Mouse (Mus musculus) ES-E14 (cell line): ENCODE results near the gene Cd151. TPM values are rescaled to one million over a fixed set of nuclear protein-coding genes. Genes with fewer than 3 reads are reported as not detected.
A peak's percentile ranks its signal among the peaks of the same experiment; 100 is the strongest.

Source experiments
- DNase-seq: peaks from one replicate; pipeline ENCODE4 v3.0.0-alpha.2; 2013; ENCODE audit warnings: low read depth, low spot score
- H3K27ac ChIP-seq: 2 replicates; pipeline ENCODE4 v1.5.1; 2012; ENCODE audit warnings: low read depth, mild to moderate bottlenecking, low read length, moderate library complexity, mixed read lengths; ENCODE audit not compliant: poor library complexity, insufficient read depth, severe bottlenecking
- H3K36me3 ChIP-seq: 2 replicates; pipeline ENCODE4 v1.6.1; 2012; ENCODE audit warnings: mild to moderate bottlenecking, low read length, moderate library complexity, mixed read lengths; ENCODE audit not compliant: control insufficient read depth, poor library complexity, insufficient read depth, severe bottlenecking
- H3K4me1 ChIP-seq, 2 experiments: fragments of 150-350 bp in 1 of 2; sonication (generic) in 1 of 2; 2 replicates each; pipeline ENCODE4 v1.6.1; 2012; ENCODE audit warnings: low read length in 2 of 2, mild to moderate bottlenecking in 1 of 2, mixed read lengths in 1 of 2; ENCODE audit not compliant: control insufficient read depth in 2 of 2, insufficient read depth in 2 of 2, poor library complexity in 1 of 2
- H3K4me3 ChIP-seq, 2 experiments: fragments of 150-350 bp in 1 of 2; sonication (generic) in 1 of 2; 2 replicates each; pipeline ENCODE4 v1.5.1; 2012; ENCODE audit warnings: low read length in 2 of 2, low read depth in 1 of 2, mild to moderate bottlenecking in 1 of 2, mixed read lengths in 1 of 2; ENCODE audit not compliant: insufficient read depth in 1 of 2, poor library complexity in 1 of 2, severe bottlenecking in 1 of 2
- H3K9ac ChIP-seq: 2 replicates; pipeline ENCODE4 v1.6.1; 2012; ENCODE audit warnings: low read depth, mild to moderate bottlenecking, low read length, mixed read lengths; ENCODE audit not compliant: poor library complexity, insufficient read depth, severe bottlenecking
- H3K9me3 ChIP-seq: fragments of 150-350 bp; sonication (generic); 2 replicates; pipeline ENCODE4 v1.6.1; 2012; ENCODE audit warnings: low read depth, mild to moderate bottlenecking, low read length; ENCODE audit not compliant: control insufficient read depth, insufficient read depth
- CHD2 ChIP-seq: IDR thresholded peaks from 2 replicates; pipeline ENCODE4 v1.6.1; 2014; ENCODE audit warnings: mild to moderate bottlenecking, low read depth, low read length, inconsistent platforms
- HCFC1 ChIP-seq: IDR thresholded peaks from 2 replicates; pipeline ENCODE4 v1.6.1; 2012; ENCODE audit warnings: low read length, inconsistent platforms, borderline replicate concordance; ENCODE audit not compliant: insufficient read depth
- MAFK ChIP-seq: IDR thresholded peaks from 2 replicates; pipeline ENCODE4 v1.6.1; 2014; ENCODE audit warnings: mild to moderate bottlenecking, low read depth, low read length, inconsistent platforms; ENCODE audit not compliant: insufficient read depth
- ZC3H11A ChIP-seq: IDR thresholded peaks from 2 replicates; pipeline ENCODE4 v1.6.1; 2012; ENCODE audit warnings: low read depth, mild to moderate bottlenecking, inconsistent platforms, low read length, borderline replicate concordance
- ZNF384 ChIP-seq: IDR thresholded peaks from 2 replicates; pipeline ENCODE4 v1.6.1; 2012; ENCODE audit warnings: low read depth, low read length, inconsistent platforms
- in situ Hi-C, 2 experiments: fragments of 600-800 bp; cut with MboI; formaldehyde crosslinking; loops; one replicate each; pipeline ENCODE4 v1.15.1; 2025; ENCODE audit warnings: low sequenced_read_pairs in 2 of 2, inconsistent platforms in 1 of 2; ENCODE audit not compliant: unreplicated experiment in 2 of 2
- total RNA-seq: library from RNA; depleted of rRNA; stranded (reverse); fragments of 300-350 nt; gene quantifications from 2 replicates; pipeline ENCODE4 v1.2.3, GENCODE M21; 2012

Gene Cd151
- total RNA-seq, 1 experiment = 238 TPM

- in situ Hi-C loops = no loop called here
- TF ChIP-seq ZNF384 = no peak
- TF ChIP-seq ZC3H11A = no peak
- TF ChIP-seq CHD2 = no peak
- TF ChIP-seq HCFC1 = no peak
- no peak for TF ChIP-seq MAFK
- Histone ChIP-seq H3K27ac (no peak overlapping the region), H3K9me3 (no peaks in the 10 kb centered on the region), H3K4me1 (peaks cover 2 to 31% of the 10 kb centered on the region in 2 experiments; a peak in 3 of 4 replicates), H3K9ac (no peak overlapping the region), H3K36me3 (no peaks in the 10 kb centered on the region), H3K4me3 (no peak overlapping the region)
- no peak for DNase-seq
These were observed 8.5 kb upstream of the Cd151 start for GRCm38 (mm10) chr7:141458661-141459060.

- Histone ChIP-seq H3K27ac (no peak overlapping the region), H3K9me3 (no peaks in the 10 kb centered on the region), H3K4me3 (peak overlapping the region; percentile 47 to 66), H3K4me1 (peaks cover 2 to 34% of the 10 kb centered on the region in 2 experiments; a peak in 3 of 4 replicates), H3K36me3 (no peaks in the 10 kb centered on the region), H3K9ac (peak overlapping the region; percentile 56; the same call in 1 of the 2 replicates)
- DNase-seq = no peak
- TF ChIP-seq HCFC1 (no peak), CHD2 (no peak), ZNF384 (no peak), MAFK (no peak)
- in situ Hi-C loops = no loop called here
These were observed 7.9 kb upstream of the Cd151 start for GRCm38 (mm10) chr7:141459301-141459711.

- no peak overlapping the region for H3K27ac ChIP-seq
- peaks cover 2 to 36% of the 10 kb centered on the region in 2 experiments; a peak in 3 of 4 replicates for H3K4me1 ChIP-seq
- no peak for DNase-seq
- in situ Hi-C loops = no loop called here
- H3K9ac ChIP-seq = no peak overlapping the region
- TF ChIP-seq HCFC1 (no peak), ZNF384 (no peak), MAFK (no peak), ZC3H11A (no peak), CHD2 (no peak)
- no peak overlapping the region; a peak in 1 of 4 replicates for H3K4me3 ChIP-seq
- H3K9me3 ChIP-seq = no peaks in the 10 kb centered on the region
- H3K36me3 ChIP-seq = no peaks in the 10 kb centered on the region
These were observed 7.2 kb upstream of the Cd151 start for GRCm38 (mm10) chr7:141460001-141460390.

GRCm38 (mm10) chr7:141460391-141461113 lies 6.6 kb upstream of the Cd151 start, which contains the start of gene Cracr2b:
Cracr2b (plus strand) TSS chr7:141461094.
- H3K9ac ChIP-seq = peak within 1 kb of the TSS; percentile 67
- peaks cover 2 to 38% of the 10 kb centered on the region in 2 experiments; a peak in 3 of 4 replicates for H3K4me1 ChIP-seq
- peak within 1 kb of the TSS; percentile 63 to 65 for H3K4me3 ChIP-seq
- H3K9me3 ChIP-seq = no peaks in the 10 kb centered on the region
- H3K36me3 ChIP-seq = no peaks in the 10 kb centered on the region
- no peak within 1 kb of the TSS for H3K27ac ChIP-seq
- TF ChIP-seq ZC3H11A = no peak
- TF ChIP-seq MAFK = no peak
- TF ChIP-seq ZNF384 = no peak
- in situ Hi-C loops = no loop called here
- no peak for DNase-seq
